Mouse (Mus musculus) embryo, embryonic 10 days (tissue): ENCODE results near the gene Upk3bl.
"Not testable (repeated sequence)": the region's sequence is repeated elsewhere in the genome, so short reads cannot be mapped to it uniquely, and the experiment has no call there.

Source experiments
- DNase-seq: peaks from one replicate; pipeline ENCODE4 v3.0.0-alpha.2; 2015; ENCODE audit warnings: low spot score

The Upk3bl gene

DNA sequence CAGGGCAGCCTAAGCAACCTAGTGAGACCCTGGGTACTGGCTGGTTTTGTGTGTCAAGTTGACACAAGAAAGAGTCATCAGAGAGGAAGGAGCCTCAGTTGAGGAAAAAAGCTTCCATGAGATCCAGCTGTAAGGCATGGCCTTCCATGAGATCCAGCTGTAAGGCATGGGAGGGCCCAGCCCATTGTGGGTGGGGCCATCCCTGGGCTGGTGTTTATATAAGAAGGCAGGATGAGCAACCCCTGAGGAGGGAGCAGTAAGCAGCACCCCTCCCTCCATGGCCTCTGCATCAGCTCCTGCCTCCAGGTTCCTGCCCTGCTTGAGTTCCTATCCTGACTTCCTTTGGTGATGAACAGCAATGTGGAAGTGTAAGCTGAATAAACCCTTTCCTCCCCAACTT is 5.8 kb upstream of the Upk3bl start:
- DNase-seq, result not testable (repeated sequence)

DNA sequence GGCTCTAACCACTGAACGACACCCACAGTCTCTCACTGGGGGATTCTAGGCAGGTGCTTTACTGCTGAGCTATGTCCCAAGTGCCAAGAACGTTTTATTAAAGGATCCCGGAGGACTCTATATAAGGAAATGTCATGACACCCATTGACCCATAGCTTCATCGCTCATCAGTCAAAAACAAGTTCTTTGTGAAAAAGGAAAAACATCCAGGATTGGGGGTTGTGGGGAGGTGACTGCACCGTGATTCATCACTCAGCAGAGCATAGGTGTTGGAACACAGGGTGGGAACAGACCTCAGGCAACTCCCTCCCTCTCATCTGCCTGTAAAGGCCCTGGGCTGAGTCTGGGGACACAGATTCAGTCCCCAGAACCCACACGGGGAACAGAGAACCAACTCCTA is 4.4 kb upstream of the Upk3bl start:
- no peak for DNase-seq

DNA sequence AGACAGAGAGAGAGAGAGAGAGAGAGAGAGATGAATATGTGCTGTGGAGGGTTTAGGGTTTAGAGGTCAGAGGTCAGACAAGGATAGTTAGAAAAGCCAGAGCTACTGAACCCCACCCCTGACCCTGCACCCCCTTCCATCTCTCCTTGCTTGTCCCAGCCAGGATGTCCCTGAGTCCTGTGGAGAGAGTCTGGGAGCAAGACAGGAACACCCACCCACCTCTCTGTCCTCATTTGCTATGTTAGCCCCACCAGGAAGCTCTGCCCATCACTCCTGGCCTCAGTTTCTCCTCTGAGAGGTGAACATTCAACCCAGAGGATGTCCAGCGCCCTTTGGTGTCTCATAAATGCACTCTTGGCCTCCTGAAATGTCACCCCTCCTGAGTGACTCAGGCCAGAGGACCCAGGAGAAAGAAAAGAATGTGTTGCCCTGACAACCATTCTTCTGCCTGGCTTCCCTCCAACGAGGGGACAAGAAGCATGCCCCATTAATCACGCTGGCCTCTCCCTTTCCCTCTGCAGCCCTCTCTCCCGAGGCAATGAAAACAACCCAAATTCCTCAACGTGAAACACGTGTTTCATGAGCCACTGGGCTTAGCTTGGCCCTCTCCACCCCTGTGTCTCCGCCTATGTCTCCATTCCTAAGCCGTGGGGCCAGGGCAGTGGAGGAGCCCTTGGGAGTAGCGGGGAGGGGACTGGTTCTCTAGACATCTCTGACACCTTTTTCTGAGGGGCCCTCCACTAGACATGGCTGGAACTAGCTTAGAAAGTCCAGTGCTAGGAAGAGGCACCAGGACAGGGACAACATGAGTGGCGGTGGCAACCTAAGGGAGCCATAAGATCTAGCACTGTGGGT is 2.8 kb upstream of the Upk3bl start:
- peak; percentile 95 for DNase-seq

DNA sequence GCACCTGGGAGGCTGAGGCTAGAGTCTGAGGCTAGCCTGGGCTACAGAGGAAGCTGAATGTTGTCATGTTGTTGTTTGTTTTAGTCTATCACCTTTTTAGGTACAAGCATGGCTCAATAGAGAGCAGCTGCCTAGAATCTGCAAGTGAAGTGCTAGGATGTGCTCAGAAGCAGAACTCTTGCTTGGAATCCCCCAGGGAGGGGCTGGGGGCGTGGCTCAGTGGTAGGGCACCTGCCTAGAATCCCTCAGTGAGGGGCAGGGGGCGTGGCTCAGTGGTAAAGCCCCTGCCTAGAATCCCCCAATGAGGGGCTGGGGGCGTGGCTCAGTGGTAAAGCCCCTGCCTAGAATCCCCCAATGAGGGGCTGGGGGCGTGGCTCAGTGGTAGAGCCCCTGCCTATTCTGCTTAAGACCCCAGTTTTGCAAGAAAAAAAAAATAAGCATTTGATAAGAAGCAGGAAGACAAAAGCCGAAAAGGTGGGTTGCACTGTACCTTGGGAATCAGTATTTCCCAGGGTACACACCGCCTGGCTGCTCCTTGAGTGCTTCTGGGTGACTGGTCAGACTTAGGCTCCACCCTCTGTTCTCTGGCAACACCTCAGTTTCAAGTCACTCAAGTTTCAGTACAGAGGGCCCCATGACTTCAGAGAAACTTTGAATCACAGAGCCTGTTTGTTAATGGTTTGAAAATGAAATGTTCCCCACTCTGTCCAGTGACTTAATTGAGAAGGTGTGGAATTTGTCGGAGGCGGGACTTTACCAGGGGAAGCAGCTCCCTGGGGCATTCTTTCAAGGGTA is 1.2 kb upstream of the Upk3bl start:
- DNase-seq, result no peak

DNA sequence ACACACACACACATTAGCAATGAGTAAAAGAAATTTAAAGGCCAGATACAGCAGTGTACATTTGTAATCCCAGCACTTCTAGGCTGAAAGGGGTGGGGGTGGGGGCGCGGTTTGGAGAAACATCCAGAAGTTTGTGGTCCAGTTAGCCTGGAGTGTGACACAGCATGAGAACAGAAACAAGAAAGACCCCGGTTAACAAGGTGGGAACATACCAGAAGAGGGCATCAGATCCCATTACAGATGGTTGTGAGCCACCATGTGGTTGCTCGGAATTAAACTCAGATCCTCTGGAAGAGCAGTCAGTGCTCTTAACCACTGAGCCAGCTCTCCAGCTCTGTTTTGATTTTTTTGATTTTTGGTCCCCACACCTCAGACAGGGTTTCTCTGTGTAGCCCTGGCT is 1.8 kb downstream of the Upk3bl start:
- no peak for DNase-seq

DNA sequence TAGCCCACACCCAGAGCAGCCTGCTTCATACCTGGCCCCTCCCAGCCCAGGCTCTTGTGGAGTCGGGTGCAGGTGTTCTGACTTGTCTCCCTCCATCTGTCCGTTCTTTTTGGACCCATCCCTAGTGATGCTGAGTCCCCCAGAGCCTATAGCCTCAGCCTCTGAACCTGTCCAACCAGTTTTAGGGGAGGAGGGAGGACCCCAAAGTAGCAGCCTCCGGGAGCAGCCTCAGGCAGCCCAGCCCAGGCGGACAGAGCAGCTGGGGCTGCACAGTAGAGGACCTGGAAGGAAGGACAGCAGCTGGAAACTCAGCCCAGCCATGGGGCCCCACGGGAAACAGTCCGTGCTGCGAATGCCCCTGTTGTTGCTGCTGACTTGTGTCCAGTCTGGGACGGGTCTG is 2.8 kb downstream of the Upk3bl start:
- DNase-seq, result no peak

DNA sequence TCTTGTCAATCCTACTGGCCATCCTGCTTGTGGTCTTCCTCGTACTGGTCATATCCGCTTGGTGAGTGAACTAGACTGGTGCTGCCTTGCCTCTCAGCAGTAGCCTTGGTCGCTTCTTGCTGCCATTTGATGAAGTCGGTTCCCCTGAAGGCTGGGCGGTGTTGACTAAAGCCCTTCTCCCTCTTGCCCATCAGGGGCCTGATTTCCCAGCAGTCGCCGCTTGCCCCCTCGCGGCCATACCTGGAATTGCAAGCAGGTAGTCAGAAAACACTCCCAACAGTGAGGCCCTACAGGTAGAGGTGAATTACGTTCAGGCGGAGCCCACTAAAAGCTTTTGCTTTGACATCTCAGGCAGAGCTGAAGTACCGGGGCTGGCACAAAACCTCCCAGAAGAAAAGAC is 7.3 kb downstream of the Upk3bl start:
- DNase-seq, result peak; percentile 87

DNA sequence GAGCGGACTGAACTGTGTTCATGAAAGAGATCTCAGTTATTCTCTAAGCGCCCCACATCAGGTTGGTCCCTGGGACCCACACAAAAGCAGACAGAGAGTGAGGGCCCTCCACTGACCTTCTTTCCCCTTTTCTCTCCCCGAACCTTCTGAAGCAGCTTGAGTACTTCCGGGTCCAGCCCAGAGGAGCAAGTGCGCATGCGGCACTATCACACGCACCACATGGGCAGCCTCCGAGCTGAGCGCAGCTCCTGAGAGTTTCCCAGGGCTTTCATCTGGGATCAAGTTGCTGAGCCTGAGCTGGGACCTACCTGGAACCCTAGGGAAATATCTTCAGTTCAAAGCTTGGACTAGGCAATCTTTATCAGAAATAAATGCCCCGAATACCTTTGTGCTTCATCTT is 9.6 kb downstream of the Upk3bl start:
- DNase-seq, result no peak

DNA sequence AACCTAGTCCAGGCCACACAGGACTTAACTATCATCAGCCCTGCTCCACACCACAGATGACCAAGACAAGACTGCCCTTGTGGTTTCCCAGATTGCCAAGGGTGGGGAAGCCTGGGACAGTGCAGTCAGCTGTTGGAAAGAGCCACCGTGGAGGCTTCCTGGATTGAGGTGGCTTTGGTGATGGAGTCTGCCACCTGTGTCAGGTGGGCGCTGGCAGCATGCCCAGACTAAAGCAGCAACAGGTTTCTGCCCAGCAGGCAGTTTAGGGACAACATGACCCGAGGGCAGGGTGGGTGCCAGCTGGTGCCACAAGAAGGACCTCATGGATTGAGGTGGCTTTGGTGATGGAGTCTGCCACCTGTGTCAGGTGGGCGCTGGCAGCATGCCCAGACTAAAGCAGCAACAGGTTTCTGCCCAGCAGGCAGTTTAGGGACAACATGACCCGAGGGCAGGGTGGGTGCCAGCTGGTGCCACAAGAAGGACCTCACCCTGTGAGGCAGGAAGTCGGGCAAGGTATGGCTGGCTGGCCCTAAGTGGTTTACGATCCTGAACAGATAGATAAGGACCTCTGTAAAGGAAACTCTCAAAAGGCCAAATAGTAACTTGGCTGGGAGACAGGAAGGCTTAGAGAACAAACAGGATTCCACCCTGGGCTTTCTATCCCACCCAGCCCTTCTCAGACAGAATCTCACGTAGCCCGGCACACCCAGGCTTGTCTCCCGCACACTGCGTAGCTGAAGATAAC is 12.3 kb downstream of the Upk3bl start:
- not testable (repeated sequence) for DNase-seq

DNA sequence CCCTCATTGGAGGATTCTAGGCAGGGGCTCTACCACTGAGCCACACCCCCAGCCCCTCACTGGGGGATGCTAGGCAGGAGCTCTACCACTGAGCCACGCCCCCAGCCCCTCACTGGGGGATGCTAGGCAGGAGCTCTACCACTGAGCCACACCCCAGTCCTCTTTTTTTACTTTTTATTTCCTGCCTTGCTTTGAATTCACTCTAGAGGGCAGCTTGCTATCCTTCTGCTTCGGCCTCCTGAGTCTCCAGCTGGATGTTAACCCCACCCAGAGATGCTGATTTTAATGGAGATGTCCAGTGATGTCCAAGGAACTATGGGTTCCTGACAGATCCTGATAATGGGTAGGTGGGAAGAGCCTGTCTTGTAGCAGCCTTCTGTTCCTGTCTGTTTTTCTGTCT is 15.1 kb downstream of the Upk3bl start:
- DNase-seq, result no peak

DNA sequence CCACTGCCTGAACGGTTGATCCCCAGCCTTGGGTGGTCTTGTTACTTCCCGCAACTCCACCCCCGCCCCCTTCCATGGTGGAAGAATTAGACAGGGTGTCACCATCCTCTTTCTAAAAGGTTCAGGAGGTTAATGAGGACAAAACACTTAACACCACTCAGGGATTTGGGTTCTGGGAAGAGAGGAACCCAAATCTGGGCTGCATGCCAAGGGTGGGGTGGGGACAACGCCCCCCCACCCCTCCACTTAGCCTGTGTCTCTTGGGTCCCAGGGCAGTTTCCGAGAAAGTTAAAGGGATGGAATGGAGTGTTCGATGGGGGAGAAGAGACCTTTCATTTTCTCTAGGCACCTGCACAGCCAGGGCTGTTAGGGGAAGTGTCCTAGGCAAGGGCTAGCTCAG is 18.8 kb downstream of the Upk3bl start:
- no peak for DNase-seq

DNA sequence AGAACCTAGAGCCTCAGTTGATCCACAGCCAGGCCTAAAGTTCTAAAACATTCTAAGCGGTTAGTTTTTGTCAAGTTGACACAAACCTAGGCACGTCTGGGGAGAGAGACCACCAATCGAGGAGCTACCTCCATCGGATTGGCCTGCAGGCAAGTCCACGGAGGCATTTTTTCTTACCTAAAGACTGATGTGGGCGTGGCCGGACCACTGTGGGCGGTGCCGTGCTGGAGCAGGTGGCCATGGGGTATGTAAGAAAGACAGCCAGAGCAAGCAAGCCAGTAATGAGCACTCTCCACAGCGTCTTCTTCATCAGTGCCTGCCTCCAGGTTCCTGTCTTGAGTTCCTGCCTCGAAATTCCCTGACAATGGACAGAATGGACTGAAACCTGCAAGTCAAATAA is 19.2 kb downstream of the Upk3bl start:
- no peak for DNase-seq

DNA sequence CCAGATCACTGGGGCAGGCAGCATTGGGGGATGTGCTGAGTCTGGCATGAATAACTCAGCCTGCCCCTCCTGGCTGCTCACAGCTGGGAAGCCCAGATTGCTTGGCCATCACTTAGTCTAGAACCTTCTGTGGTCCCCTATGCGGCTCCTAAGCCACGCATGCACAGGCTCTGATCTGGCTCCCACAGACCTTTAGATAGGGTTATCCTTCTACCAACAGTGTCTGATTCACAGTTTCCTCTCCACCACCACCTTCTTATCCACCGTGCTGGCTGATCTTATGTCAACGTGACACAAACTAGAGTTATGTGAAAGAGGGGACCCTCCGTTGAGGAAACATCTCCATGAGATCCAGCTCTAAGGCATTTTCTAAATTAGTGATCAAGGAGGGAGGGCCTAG is 20.8 kb downstream of the Upk3bl start:
- no peak for DNase-seq

DNA sequence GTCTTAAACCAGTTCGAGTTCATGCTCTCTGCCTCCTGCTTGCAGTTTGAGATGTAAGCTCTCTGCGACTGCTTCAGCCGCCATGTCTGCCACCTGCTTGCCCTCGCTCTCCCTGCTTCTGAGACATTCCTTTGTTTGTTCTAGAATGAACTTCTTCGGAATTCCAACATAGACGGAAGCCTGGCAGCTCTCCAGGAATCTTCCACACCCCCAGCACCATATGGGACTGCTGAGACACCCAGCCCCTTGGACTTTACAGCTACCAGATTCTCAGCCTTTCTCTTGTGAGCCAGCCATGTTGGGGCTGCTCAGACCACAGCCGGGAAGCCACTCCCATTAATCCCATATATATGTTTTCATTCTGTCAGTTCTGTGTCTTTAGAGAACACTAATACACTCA is 22.0 kb downstream of the Upk3bl start:
- no peak for DNase-seq

DNA sequence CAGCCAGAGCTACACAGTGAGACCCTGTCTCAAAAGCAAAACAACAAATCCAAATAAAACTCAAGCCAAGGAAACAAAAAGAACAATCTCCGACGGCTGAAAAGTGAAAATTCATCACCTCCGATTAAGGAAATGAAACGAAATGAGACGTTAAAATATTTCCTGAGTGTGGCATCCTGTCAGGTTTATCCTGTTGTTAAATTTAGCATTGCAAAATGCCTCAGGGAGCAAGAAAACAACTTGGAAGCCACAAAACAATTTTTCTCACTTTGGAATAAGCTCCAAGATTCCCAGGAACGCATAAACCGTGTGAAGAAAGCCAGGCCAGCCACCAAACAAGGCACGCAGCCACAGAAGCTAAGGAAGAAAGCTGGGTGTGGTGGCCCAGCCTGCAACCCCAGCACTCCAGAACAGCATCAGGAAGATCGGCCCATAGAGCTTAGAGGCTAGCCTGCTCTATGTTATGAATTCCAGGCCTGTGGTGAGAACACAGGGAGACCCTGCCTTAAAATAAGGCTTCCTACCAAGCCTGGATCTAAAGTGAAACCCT is 22.8 kb downstream of the Upk3bl start:
- DNase-seq, result no peak

DNA sequence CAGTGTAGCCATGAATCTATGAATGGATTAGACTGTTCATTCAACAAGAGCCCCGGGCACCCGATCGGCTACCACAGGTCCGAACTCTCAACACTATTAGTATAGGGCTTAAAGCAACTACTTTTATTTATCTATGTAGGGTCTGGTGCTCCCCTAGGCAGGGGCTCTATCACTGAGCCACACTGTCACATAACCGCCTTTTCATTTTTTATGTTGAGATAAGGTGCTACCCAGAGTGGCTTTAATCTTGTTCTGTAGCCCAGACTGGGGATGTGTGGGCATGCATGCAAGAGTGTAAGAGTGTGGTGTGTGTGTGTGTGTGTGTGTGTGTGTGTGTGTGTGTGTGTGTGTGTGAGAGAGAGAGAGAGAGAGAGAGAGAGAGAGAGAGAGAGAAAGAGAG is 23.8 kb downstream of the Upk3bl start:
- DNase-seq, result no peak

DNA sequence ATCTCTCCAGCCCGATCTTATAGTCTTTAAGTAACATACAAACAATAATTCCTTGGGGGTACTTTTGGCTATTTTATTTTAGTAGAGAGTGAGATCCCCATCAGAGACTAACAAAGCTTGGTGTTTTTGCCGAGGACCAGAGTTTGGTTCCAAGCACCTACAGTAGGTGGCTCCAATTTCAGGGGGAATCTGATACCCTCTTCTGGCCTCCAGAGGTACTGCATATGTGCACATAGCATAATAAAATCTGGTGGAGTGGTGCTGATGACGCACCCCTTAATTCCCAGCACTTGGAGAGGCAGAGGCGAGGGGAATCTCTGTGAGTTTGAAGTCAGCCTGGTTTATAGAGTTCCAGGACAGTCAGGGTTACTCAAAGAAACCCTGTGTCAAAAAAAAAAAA is 28.1 kb downstream of the Upk3bl start:
- DNase-seq, result no peak

DNA sequence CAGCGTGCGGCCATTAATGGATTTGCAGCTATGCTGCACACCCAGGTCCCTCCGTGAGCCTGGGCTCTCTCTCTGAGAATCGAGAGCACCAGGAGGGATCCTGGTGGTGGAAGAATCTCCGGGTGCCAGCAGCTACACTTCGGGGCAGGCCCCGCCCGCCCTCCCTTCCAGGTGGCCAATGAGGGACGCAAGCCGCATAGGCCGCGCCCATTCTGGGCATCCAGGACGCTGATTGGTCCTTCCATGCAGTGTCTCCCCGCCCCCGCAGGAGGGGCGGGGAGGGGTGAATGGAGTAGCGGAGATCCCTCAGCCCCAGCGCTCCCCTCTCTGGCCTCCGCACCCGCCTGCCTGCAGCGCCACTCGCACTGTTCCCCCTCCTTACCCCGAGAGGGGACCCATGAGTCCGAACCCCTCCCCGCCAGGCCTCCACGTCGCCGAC is 29.4 kb downstream of the Upk3bl start, which contains the start of gene Rasa4:
Gene Rasa4 (plus strand): TSS at position 248 of the 439 bp plus-strand sequence.
- peak; percentile 96 for DNase-seq

DNA sequence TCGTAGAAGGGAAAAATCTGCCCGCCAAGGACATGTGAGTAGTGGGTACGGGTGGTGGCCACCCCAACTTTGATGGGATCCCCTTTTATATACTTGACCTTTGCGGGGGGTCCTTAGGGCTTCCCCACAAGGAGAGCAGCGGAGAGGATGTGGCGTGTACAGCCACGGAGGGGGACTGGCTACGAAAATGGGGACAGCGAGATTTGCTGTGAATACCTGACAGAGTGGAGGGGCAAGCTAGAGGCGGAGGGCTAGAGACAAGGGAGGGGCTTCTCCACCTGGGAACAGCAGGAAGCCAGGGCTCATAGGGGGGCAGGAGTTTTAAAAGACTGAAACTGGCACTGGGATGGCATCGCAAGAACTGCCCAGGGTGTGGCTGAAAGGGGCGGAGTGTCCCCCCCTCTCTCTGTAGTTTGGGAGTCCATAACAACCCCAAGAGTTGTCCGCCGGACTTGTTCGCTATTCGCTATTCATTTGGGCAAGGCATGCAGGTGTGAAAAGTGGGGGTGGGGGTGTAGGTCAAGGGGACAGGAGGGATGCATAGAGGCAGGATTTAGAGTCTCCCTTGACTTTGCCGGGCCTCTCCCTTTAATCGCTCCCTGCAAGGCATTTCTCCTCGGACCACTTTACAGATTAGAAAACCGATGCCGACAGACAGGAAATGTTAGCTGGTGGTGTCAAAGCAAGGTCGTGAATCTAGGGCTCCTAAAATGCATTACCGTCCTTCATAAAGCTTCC is 30.0 kb downstream of the Upk3bl start:
- DNase-seq, result no peak

DNA sequence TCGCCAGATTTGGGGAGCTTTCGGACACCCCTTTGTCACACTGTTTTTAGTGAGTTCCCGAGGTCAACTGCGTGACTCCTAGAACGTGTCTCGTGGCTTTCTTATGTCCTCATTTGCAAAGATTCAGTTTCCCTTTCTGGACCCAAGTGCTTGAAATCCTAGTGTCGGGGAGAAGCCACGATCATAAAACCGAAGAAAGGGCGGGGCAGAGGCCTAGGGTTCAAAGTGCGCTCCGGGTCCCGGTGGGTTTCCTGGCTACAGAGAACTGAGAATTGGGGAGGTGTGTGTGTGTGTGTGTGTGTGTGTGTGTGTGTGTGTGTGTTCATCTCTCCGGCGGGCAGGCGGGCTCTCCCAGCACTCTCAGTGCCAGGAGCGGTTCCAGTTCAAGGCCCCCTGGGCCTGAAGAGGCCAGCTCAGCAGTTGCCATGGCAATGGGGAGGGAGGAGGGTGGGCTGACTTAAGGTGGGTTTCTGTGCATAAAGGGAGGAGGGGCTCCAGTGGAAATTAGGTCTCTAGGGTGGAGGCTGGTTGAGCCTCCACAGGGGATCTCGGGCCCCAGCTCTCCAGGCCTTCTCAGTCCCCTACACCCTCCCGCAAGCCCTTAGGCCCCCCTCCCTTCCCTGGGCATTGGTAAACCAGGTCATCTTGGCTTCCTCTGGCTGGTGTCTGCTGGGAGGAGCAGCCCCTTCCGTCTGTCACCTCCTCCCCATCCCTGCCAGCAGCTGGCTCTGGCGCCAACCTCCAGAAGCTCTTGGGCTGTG is 30.8 kb downstream of the Upk3bl start:
- peak; percentile 48 for DNase-seq

DNA sequence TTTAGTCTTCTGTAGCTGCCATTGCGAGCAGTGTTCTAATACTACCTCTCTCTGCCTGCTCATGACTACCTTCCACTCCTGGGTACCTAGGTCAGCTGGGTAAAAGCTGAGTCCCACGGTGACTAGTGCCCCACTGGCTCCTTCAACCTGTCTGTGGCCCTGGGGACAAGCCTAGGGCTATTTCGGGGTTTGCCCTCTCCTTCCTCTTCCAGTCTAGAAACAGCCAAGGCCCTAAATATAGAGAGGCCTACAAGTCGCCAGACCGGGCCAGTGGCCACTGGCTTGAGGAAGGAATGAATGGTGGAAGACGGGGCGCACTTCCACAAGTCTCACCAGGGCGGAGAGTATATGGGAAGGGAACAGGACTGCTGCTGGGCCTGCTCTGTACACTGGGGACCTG is 32.0 kb downstream of the Upk3bl start:
- DNase-seq, result no peak
